Mouse (Mus musculus) liver, embryonic 13.5 days (tissue): ENCODE measurements around the gene Copg2. TPM values are rescaled to one million over a fixed set of nuclear protein-coding genes. Genes with fewer than 3 reads are reported as not detected.
A peak's percentile ranks its signal among the peaks of the same experiment; 100 is the strongest.

Source experiments
- ATAC-seq: fragments of 200-750 bp; cut with Nextera tagmentation; 2 replicates; pipeline ENCODE4 v1.8.0; 2017; ENCODE audit warnings: low read depth, mild to moderate bottlenecking, moderate number of reproducible peaks, moderate library complexity
- DNase-seq: peaks from one replicate; pipeline ENCODE4 v3.0.0; 2022
- H3K27ac ChIP-seq: fragments of 300-500 bp; sonication (generic); 2 replicates; pipeline ENCODE4 v1.5.1; 2015; ENCODE audit warnings: moderate library complexity, mild to moderate bottlenecking, inconsistent platforms
- H3K27me3 ChIP-seq: fragments of 300-500 bp; sonication (generic); 2 replicates; pipeline ENCODE4 v1.6.1; 2015; ENCODE audit warnings: mild to moderate bottlenecking, inconsistent platforms
- H3K36me3 ChIP-seq: fragments of 300-500 bp; sonication (generic); 2 replicates; pipeline ENCODE4 v1.6.1; 2015; ENCODE audit warnings: mild to moderate bottlenecking, inconsistent platforms
- H3K4me1 ChIP-seq: fragments of 300-500 bp; sonication (generic); replicated peaks from 2 replicates; pipeline ENCODE4 v1.6.1; 2015; ENCODE audit warnings: inconsistent platforms
- H3K4me2 ChIP-seq: fragments of 300-500 bp; sonication (generic); 2 replicates; pipeline ENCODE4 v1.6.1; 2015; ENCODE audit warnings: inconsistent platforms, mild to moderate bottlenecking, moderate library complexity
- H3K4me3 ChIP-seq: fragments of 300-500 bp; sonication (generic); replicated peaks from 2 replicates; pipeline ENCODE4 v1.5.1; 2015; ENCODE audit warnings: mild to moderate bottlenecking, inconsistent platforms
- H3K9ac ChIP-seq: fragments of 300-500 bp; sonication (generic); 2 replicates; pipeline ENCODE4 v1.6.1; 2015; ENCODE audit warnings: mild to moderate bottlenecking, inconsistent platforms
- H3K9me3 ChIP-seq: fragments of 300-500 bp; sonication (generic); replicated peaks from 2 replicates; pipeline ENCODE4 v1.6.1; 2016; ENCODE audit warnings: inconsistent platforms
- WGBS: fragments of 180-500 bp; shearing (Covaris S2); methylation state at CpG from one replicate; pipeline ENCODE4 v1.1.7; 2015; ENCODE audit not compliant: insufficient replicate concordance; 5-methylcytosine and 5-hydroxymethylcytosine counted together
- polyA plus RNA-seq: library from polyadenylated mRNA; unstranded; fragments of >200 nt; fragmentation: Nextera tagmentation; extraction: Ambion mirVana; gene quantifications from 2 replicates; pipeline ENCODE4 v1.2.1, GENCODE M21; 2015

Gene Copg2
- polyA plus RNA-seq, 1 experiment from 2014 or later, result 6.6 TPM

GRCm38 (mm10) chr6:30744846-30745245 is 151.7 kb downstream of the Copg2 start:
- WGBS, result 76% methylated on average over 10 of the region's 10 CpGs
- H3K27me3 ChIP-seq, result peaks cover under 1% of the 10 kb centered on the region; the same call in 1 of the 2 replicates
- ATAC-seq, result no peak
- peaks cover 23% of the 10 kb centered on the region for H3K36me3 ChIP-seq
- no peak overlapping the region for H3K4me2 ChIP-seq
- no peaks in the 10 kb centered on the region for H3K9me3 ChIP-seq
- H3K4me3 ChIP-seq, result no peak overlapping the region
- H3K27ac ChIP-seq, result no peak overlapping the region
- no peaks in the 10 kb centered on the region for H3K4me1 ChIP-seq
- H3K9ac ChIP-seq, result no peak overlapping the region
- DNase-seq, result no peak

- Histone ChIP-seq H3K27ac (no peak overlapping the region), H3K9me3 (peaks cover 23% of the 10 kb centered on the region), H3K27me3 (peaks cover 56% of the 10 kb centered on the region), H3K36me3 (0 out of 2 replicates have a peak, but pooled peaks cover 3% of the 10 kb centered on the region), H3K9ac (0 out of 2 replicates have a peak overlapping the region, but pooled peaks have one; percentile 22), H3K4me1 (no peaks in the 10 kb centered on the region; the same call in 1 of the 2 replicates), H3K4me2 (peak overlapping the region; percentile 19; the same call in 1 of the 2 replicates), H3K4me3 (peak overlapping the region; percentile 48)
- 56% methylated on average over 10 of the region's 10 CpGs for WGBS
- DNase-seq, result no peak
- no peak for ATAC-seq
Observed at GRCm38 (mm10) chr6:30739177-30739747, 157.3 kb downstream of the Copg2 start.

- H3K9me3 ChIP-seq, result peaks cover 23% of the 10 kb centered on the region
- H3K9ac ChIP-seq, result peak overlapping the region; percentile 49; the same call in 1 of the 2 replicates
- ATAC-seq, result no peak
- 0 out of 2 replicates have a peak, but pooled peaks cover 3% of the 10 kb centered on the region for H3K36me3 ChIP-seq
- H3K4me3 ChIP-seq, result peak overlapping the region; percentile 48
- WGBS, result 43% methylated on average over 20 of the region's 20 CpGs
- no peak overlapping the region for H3K27ac ChIP-seq
- no peaks in the 10 kb centered on the region; the same call in 1 of the 2 replicates for H3K4me1 ChIP-seq
- H3K4me2 ChIP-seq, result peak overlapping the region; percentile 54
- peaks cover 63% of the 10 kb centered on the region for H3K27me3 ChIP-seq
- DNase-seq, result no peak
Observed at GRCm38 (mm10) chr6:30738464-30739006, 158.1 kb downstream of the Copg2 start.

GRCm38 (mm10) chr6:30737548-30738463 is 158.8 kb downstream of the Copg2 start:
- peaks cover 23% of the 10 kb centered on the region for H3K9me3 ChIP-seq
- H3K36me3 ChIP-seq, result 0 out of 2 replicates have a peak, but pooled peaks cover 3% of the 10 kb centered on the region
- H3K4me2 ChIP-seq, result peak overlapping the region; percentile 54
- H3K4me1 ChIP-seq, result no peaks in the 10 kb centered on the region; the same call in 1 of the 2 replicates
- no peak overlapping the region; the same call in 1 of the 2 replicates for H3K27ac ChIP-seq
- H3K27me3 ChIP-seq, result peaks cover 71% of the 10 kb centered on the region
- no peak for DNase-seq
- H3K4me3 ChIP-seq, result peak overlapping the region; percentile 48
- 41% methylated on average over 66 of the region's 66 CpGs for WGBS
- no peak for ATAC-seq
- H3K9ac ChIP-seq, result peak overlapping the region; percentile 49

GRCm38 (mm10) chr6:30736864-30737547 is 159.6 kb downstream of the Copg2 start:
- H3K9me3 ChIP-seq, result peaks cover 23% of the 10 kb centered on the region
- DNase-seq, result peak; percentile 22
- H3K4me1 ChIP-seq, result no peaks in the 10 kb centered on the region; the same call in 1 of the 2 replicates
- peaks cover 78% of the 10 kb centered on the region for H3K27me3 ChIP-seq
- ATAC-seq, result 0 out of 2 replicates have a peak, but pooled peaks have one; percentile 39
- H3K4me3 ChIP-seq, result no peak overlapping the region
- no peak overlapping the region for H3K27ac ChIP-seq
- H3K4me2 ChIP-seq, result peak overlapping the region; percentile 54
- 53% methylated on average over 29 of the region's 29 CpGs for WGBS
- no peak overlapping the region for H3K9ac ChIP-seq
- H3K36me3 ChIP-seq, result no peaks in the 10 kb centered on the region

GRCm38 (mm10) chr6:30736372-30736762 is 160.2 kb downstream of the Copg2 start:
- peak overlapping the region; percentile 3; the same call in 1 of the 2 replicates for H3K4me2 ChIP-seq
- no peak overlapping the region for H3K9ac ChIP-seq
- peaks cover 23% of the 10 kb centered on the region for H3K9me3 ChIP-seq
- no peak for ATAC-seq
- no peaks in the 10 kb centered on the region; the same call in 1 of the 2 replicates for H3K4me1 ChIP-seq
- H3K27ac ChIP-seq, result no peak overlapping the region
- H3K27me3 ChIP-seq, result peaks cover 84% of the 10 kb centered on the region
- WGBS, result 38% methylated on average over 13 of the region's 13 CpGs
- H3K4me3 ChIP-seq, result no peak overlapping the region
- no peak for DNase-seq
- no peaks in the 10 kb centered on the region for H3K36me3 ChIP-seq

DNA sequence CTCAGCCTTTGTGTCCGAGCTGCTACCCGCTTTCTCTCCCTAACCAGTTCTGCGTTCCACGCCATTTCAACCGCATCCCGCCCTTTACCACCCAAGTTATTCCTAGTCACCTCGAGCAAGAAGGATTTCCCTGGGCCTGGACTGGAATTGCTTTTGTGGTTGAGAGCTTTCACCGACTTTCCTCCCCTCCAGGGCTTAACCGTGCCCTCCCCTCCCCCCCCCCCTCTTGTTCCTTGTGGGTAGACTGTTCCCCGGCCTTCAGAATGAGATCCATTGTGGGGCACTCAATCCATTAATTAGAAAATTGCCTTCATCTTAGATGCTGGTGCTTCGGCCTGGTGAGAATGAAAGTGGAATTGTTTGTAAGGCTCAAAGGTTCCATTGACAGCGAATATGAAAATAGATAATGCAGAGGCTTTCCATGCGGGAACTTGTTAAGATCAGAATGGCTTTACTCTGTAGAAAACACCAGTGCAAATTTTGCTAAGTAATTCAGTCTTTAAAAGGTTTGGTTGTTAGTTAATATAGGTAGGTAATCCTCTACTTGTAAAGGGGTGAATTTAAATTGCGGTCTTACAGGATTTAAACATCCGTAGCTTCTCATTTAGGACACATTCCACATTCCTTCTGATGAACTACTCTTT is 160.7 kb downstream of the Copg2 start:
- Histone ChIP-seq H3K4me3 (0 out of 2 replicates have a peak overlapping the region, but pooled peaks have one; percentile 18), H3K9me3 (peaks cover 23% of the 10 kb centered on the region), H3K27ac (no peak overlapping the region), H3K36me3 (no peaks in the 10 kb centered on the region), H3K9ac (no peak overlapping the region), H3K4me2 (peak overlapping the region; percentile 38), H3K27me3 (peaks cover 85% of the 10 kb centered on the region), H3K4me1 (no peaks in the 10 kb centered on the region; the same call in 1 of the 2 replicates)
- DNase-seq (no peak), ATAC-seq (no peak)
- 39% methylated on average over 15 of the region's 15 CpGs for whole genome bisulfite sequencing

DNA sequence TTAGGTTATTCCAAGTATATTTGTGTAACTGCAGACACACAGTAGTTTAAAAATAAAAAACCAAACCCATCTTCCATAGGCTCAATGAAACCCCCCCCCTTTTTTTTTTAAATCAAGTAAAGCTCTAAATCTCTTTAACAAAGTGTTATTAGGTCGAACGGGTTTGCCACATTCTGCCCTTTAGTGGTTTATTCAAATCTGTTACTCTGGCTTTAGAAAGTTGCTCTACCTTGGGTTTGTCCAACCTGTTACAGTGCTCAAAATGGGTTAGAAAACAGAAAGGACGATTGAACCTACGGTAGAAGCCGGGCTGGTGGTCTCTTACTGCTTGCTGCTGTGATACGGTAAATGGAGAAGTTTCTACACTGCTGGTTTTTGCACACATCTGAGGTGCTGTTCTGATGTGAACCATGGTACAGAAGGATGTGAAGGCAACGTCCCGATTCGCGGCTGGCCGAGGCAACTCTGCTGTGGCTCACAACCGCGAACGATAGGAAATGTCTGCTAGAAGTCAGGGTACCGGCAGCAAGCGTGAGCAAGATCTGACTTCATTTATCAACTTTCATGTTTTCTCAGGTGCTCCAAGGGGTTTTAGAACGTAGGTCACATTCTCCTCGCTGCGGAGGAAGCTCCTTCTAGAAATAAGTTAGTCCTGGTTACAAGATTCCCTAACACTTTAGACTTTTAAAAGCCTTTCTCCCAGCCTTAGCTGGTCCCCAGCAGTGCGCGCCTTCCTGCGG is 161.4 kb downstream of the Copg2 start:
- 48% methylated on average over 22 of the region's 22 CpGs for WGBS

GRCm38 (mm10) chr6:30734465-30734864 is 162.1 kb downstream of the Copg2 start:
- peaks cover 86% of the 10 kb centered on the region for H3K27me3 ChIP-seq
- H3K4me1 ChIP-seq, result no peaks in the 10 kb centered on the region; the same call in 1 of the 2 replicates
- DNase-seq (no peak), ATAC-seq (no peak)
- H3K36me3 ChIP-seq, result no peaks in the 10 kb centered on the region
- no peak overlapping the region for H3K9ac ChIP-seq
- 57% methylated on average over 6 of the region's 6 CpGs for WGBS
- no peak overlapping the region for H3K4me3 ChIP-seq
- H3K27ac ChIP-seq, result no peak overlapping the region
- peaks cover 23% of the 10 kb centered on the region for H3K9me3 ChIP-seq
- H3K4me2 ChIP-seq, result no peak overlapping the region

More for the DNA sequence above, 161.4 kb downstream of the Copg2 start:
- no peak for DNase-seq
- Histone ChIP-seq H3K27me3 (peaks cover 90% of the 10 kb centered on the region), H3K9ac (no peak overlapping the region), H3K27ac (no peak overlapping the region), H3K4me2 (peak overlapping the region; percentile 38), H3K4me1 (no peaks in the 10 kb centered on the region; the same call in 1 of the 2 replicates), H3K36me3 (no peaks in the 10 kb centered on the region), H3K4me3 (0 out of 2 replicates have a peak overlapping the region, but pooled peaks have one; percentile 18), H3K9me3 (peaks cover 23% of the 10 kb centered on the region)
- ATAC-seq, result no peak
